Mouse (Mus musculus) MEL (cell line): ENCODE measurements around the gene Hsp90aa1. TPM values are rescaled to one million over a fixed set of nuclear protein-coding genes. Genes with fewer than 3 reads are reported as not detected.
A peak's percentile ranks its signal among the peaks of the same experiment; 100 is the strongest.

Source experiments
- DNase-seq: peaks from one replicate; pipeline ENCODE4 v3.0.0; 2011; ENCODE audit warnings: low read depth, low spot score
- H3K27ac ChIP-seq: 2 replicates; pipeline ENCODE4 v1.5.1; 2012; ENCODE audit warnings: low read depth, mild to moderate bottlenecking, control low read depth, low read length, moderate library complexity; ENCODE audit not compliant: control insufficient read depth
- H3K27me3 ChIP-seq, 2 experiments: fragments of 150-350 bp in 1 of 2; sonication (generic) in 1 of 2; 2 replicates each; pipeline ENCODE4 v1.6.1; 2012; ENCODE audit warnings: low read length in 2 of 2, mild to moderate bottlenecking in 2 of 2, improper control_type of control experiment in 1 of 2, moderate library complexity in 1 of 2; ENCODE audit not compliant: insufficient read depth in 2 of 2, control insufficient read depth in 1 of 2
- H3K36me3 ChIP-seq, 2 experiments: 2 replicates each; pipeline ENCODE4 v1.6.1; 2012 to 2014; ENCODE audit warnings: low read length in 2 of 2, improper control_type of control experiment in 1 of 2, inconsistent platforms in 1 of 2, mild to moderate bottlenecking in 1 of 2; ENCODE audit not compliant: insufficient read depth in 2 of 2, control insufficient read depth in 1 of 2
- H3K4me1 ChIP-seq, 2 experiments: fragments of 150-350 bp in 1 of 2; sonication (generic) in 1 of 2; 2 replicates each; pipeline ENCODE4 v1.6.1; 2012; ENCODE audit warnings: low read length in 2 of 2, improper control_type of control experiment in 1 of 2, mild to moderate bottlenecking in 1 of 2; ENCODE audit not compliant: insufficient read depth in 2 of 2, control insufficient read depth in 1 of 2
- H3K4me3 ChIP-seq, 2 experiments: fragments of 150-350 bp in 1 of 2; sonication (generic) in 1 of 2; 2 replicates each; pipeline ENCODE4 v1.5.1; 2012; ENCODE audit warnings: low read depth in 2 of 2, low read length in 2 of 2, mild to moderate bottlenecking in 2 of 2, moderate library complexity in 2 of 2, control low read depth in 1 of 2, improper control_type of control experiment in 1 of 2; ENCODE audit not compliant: control insufficient read depth in 1 of 2, insufficient read depth in 1 of 2
- H3K79me2 ChIP-seq: 2 replicates; pipeline ENCODE4 v1.6.1; 2012; ENCODE audit warnings: mild to moderate bottlenecking, low read length, moderate library complexity; ENCODE audit not compliant: control insufficient read depth, poor library complexity, insufficient read depth
- H3K9ac ChIP-seq: 2 replicates; pipeline ENCODE4 v1.6.1; 2012; ENCODE audit warnings: low read depth, mild to moderate bottlenecking, control low read depth, low read length, moderate library complexity; ENCODE audit not compliant: control insufficient read depth, poor library complexity, severe bottlenecking
- H3K9me3 ChIP-seq: fragments of 150-350 bp; sonication (generic); replicated peaks from 2 replicates; pipeline ENCODE4 v1.6.1; 2012; ENCODE audit warnings: mild to moderate bottlenecking, low read length, improper control_type of control experiment, moderate library complexity; ENCODE audit not compliant: insufficient read depth
- BHLHE40 ChIP-seq: IDR thresholded peaks from 2 replicates; pipeline ENCODE4 v1.6.1; 2012; ENCODE audit warnings: low read depth, mild to moderate bottlenecking, inconsistent platforms, low read length, improper control_type of control experiment, borderline replicate concordance
- CHD2 ChIP-seq: IDR thresholded peaks from 2 replicates; pipeline ENCODE4 v1.6.1; 2011; ENCODE audit warnings: low read length, improper control_type of control experiment
- E2F4 ChIP-seq: IDR thresholded peaks from 2 replicates; pipeline ENCODE4 v1.6.1; 2011; ENCODE audit warnings: low read depth, low read length, improper control_type of control experiment, borderline replicate concordance
- EP300 ChIP-seq, 2 experiments: IDR thresholded peaks; 2 replicates each; pipeline ENCODE4 v1.6.1; 2011; ENCODE audit warnings: improper control_type of control experiment in 2 of 2, low read length in 2 of 2, low read depth in 1 of 2, mild to moderate bottlenecking in 1 of 2
- GABPA ChIP-seq: IDR thresholded peaks from 2 replicates; pipeline ENCODE4 v1.6.1; 2012; ENCODE audit warnings: low read depth, mild to moderate bottlenecking, inconsistent platforms, low read length, improper control_type of control experiment, moderate library complexity
- GATA1 ChIP-seq: IDR thresholded peaks from 2 replicates; pipeline ENCODE4 v1.6.1; 2011; ENCODE audit warnings: low read depth, low read length, improper control_type of control experiment
- HCFC1 ChIP-seq: IDR thresholded peaks from 2 replicates; pipeline ENCODE4 v1.6.1; 2012; ENCODE audit warnings: low read depth, mild to moderate bottlenecking, inconsistent platforms, low read length, improper control_type of control experiment, moderate library complexity
- JUND ChIP-seq: IDR thresholded peaks from 2 replicates; pipeline ENCODE4 v1.6.1; 2011; ENCODE audit warnings: low read depth, mild to moderate bottlenecking, improper control_type of control experiment, low read length
- MAX ChIP-seq: IDR thresholded peaks from 2 replicates; pipeline ENCODE4 v1.6.1; 2011; ENCODE audit warnings: low read length, improper control_type of control experiment
- MEF2A ChIP-seq: IDR thresholded peaks from 2 replicates; pipeline ENCODE4 v1.6.1; 2014; ENCODE audit warnings: low read depth, mild to moderate bottlenecking, inconsistent platforms, low read length, improper control_type of control experiment; ENCODE audit not compliant: poor library complexity, insufficient replicate concordance, severe bottlenecking; ENCODE audit errors: extremely low read depth
- MXI1 ChIP-seq: IDR thresholded peaks from 2 replicates; pipeline ENCODE4 v1.6.1; 2011; ENCODE audit warnings: mild to moderate bottlenecking, low read depth, low read length, improper control_type of control experiment
- POLR2AphosphoS2 ChIP-seq: IDR thresholded peaks from 2 replicates; pipeline ENCODE4 v1.6.1; 2011; ENCODE audit warnings: low read length, improper control_type of control experiment
- RCOR1 ChIP-seq: IDR thresholded peaks from 2 replicates; pipeline ENCODE4 v1.6.1; 2012; ENCODE audit warnings: low read depth, mild to moderate bottlenecking, inconsistent platforms, low read length, improper control_type of control experiment
- SMC3 ChIP-seq: IDR thresholded peaks from 2 replicates; pipeline ENCODE4 v1.6.1; 2011; ENCODE audit warnings: low read depth, low read length, improper control_type of control experiment
- TBP ChIP-seq: IDR thresholded peaks from 2 replicates; pipeline ENCODE4 v1.8.0; 2011; ENCODE audit warnings: low read depth, low read length, improper control_type of control experiment
- TCF12 ChIP-seq: IDR thresholded peaks from 2 replicates; pipeline ENCODE4 v1.6.1; 2014; ENCODE audit warnings: low read depth, mild to moderate bottlenecking, inconsistent platforms, low read length, improper control_type of control experiment, moderate library complexity
- USF1 ChIP-seq: IDR thresholded peaks from 2 replicates; pipeline ENCODE4 v1.6.1; 2014; ENCODE audit warnings: low read depth, mild to moderate bottlenecking, inconsistent platforms, low read length, improper control_type of control experiment, moderate library complexity
- USF2 ChIP-seq, 2 experiments: IDR thresholded peaks; 2 replicates each; pipeline ENCODE4 v1.6.1; 2011 to 2012; ENCODE audit warnings: improper control_type of control experiment in 2 of 2, low read length in 2 of 2, borderline replicate concordance in 1 of 2, inconsistent platforms in 1 of 2, low read depth in 1 of 2, mild to moderate bottlenecking in 1 of 2; ENCODE audit not compliant: insufficient read depth in 1 of 2
- polyA plus RNA-seq, 2 experiments: library from polyadenylated mRNA; stranded (reverse) in 1 of 2; unstranded in 1 of 2; fragments of >175 nt in 1 of 2; fragments of >200 nt in 1 of 2; gene quantifications; 2 replicates each; pipeline versions ENCODE4 v1.2.1 to v1.2.4; 2012; ENCODE audit warnings: low replicate concordance in 2 of 2, low read depth in 1 of 2; ENCODE audit not compliant: insufficient read length in 2 of 2, insufficient read depth in 1 of 2, missing spikeins in 1 of 2
- total RNA-seq: library from RNA; depleted of rRNA; stranded (reverse); fragments of 300-350 nt; gene quantifications from 2 replicates; pipeline ENCODE4 v1.2.3, GENCODE M21; 2012

Hsp90aa1 gene
- total and polyA plus RNA-seq, 3 experiments = 913 to 1,509 (median 1,471) TPM

- H3K9ac ChIP-seq = no peak overlapping the region
- TF ChIP-seq POLR2AphosphoS2 = no peak
- TF ChIP-seq MXI1 = no peak
- TF ChIP-seq BHLHE40 = no peak
- no peak for TF ChIP-seq CHD2
- no peak overlapping the region for H3K27ac ChIP-seq
- H3K27me3 ChIP-seq = peaks cover 17 to 18% of the 10 kb centered on the region in 2 experiments
- DNase-seq = no peak
- H3K79me2 ChIP-seq = no peaks in the 10 kb centered on the region
- H3K9me3 ChIP-seq = no peaks in the 10 kb centered on the region
- no peak overlapping the region for H3K4me3 ChIP-seq
- peaks cover 2 to 7% of the 10 kb centered on the region in 2 experiments; a peak in 3 of 4 replicates for H3K4me1 ChIP-seq
- H3K36me3 ChIP-seq = peaks cover 0 to 2% of the 10 kb centered on the region in 2 experiments; a peak in 2 of 4 replicates
Observed at GRCm38 (mm10) chr12:110716004-110716403, 13.5 kb upstream of the Hsp90aa1 start.

GRCm38 (mm10) chr12:110714215-110714614, 11.7 kb upstream of the Hsp90aa1 start:
- Histone ChIP-seq H3K9me3 (no peaks in the 10 kb centered on the region), H3K79me2 (no peaks in the 10 kb centered on the region), H3K36me3 (peaks cover 0 to 2% of the 10 kb centered on the region in 2 experiments; a peak in 2 of 4 replicates), H3K4me1 (peaks cover 2 to 7% of the 10 kb centered on the region in 2 experiments; a peak in 3 of 4 replicates), H3K4me3 (no peak overlapping the region), H3K27me3 (peaks cover 10 to 12% of the 10 kb centered on the region in 2 experiments), H3K9ac (no peak overlapping the region), H3K27ac (peak overlapping the region; percentile 49; the same call in 1 of the 2 replicates)
- peak; percentile 92 for TF ChIP-seq GATA1
- TF ChIP-seq EP300 (IDR thresholded peaks at IDR 0.05; ENCODE audit: low read depth in 1 of 2, low read length in 2 of 2) = peak in 1 of 2 experiments; percentile 76
- peak; percentile 95 for TF ChIP-seq TBP
- no peak for TF ChIP-seq MEF2A
- TF ChIP-seq MAX = no peak
- no peak for TF ChIP-seq USF1
- TF ChIP-seq HCFC1 = no peak
- no peak for TF ChIP-seq E2F4
- TF ChIP-seq SMC3 = no peak
- no peak for TF ChIP-seq JUND
- TF ChIP-seq RCOR1 = no peak
- no peak for TF ChIP-seq USF2 (IDR thresholded peaks at IDR 0.05; ENCODE audit: borderline replicate concordance in 1 of 2, insufficient read depth in 1 of 2, low read depth in 1 of 2, low read length in 2 of 2)
- no peak for TF ChIP-seq TCF12
- no peak for TF ChIP-seq GABPA
- DNase-seq = peak; percentile 81
